Mouse (Mus musculus) small intestine, adult 2 months (tissue): ENCODE results near the gene Rassf3.

Experiments used
- CTCF ChIP-seq: fragments of 200-500 bp; IDR thresholded peaks from 2 replicates; pipeline ENCODE4 v1.5.1; 2012; ENCODE audit warnings: low read depth, mild to moderate bottlenecking, control low read depth, inconsistent platforms, low read length, moderate library complexity, mixed read lengths; ENCODE audit not compliant: insufficient replicate concordance, insufficient read length; ENCODE audit errors: extremely low read depth
- POLR2A ChIP-seq: fragments of 200-500 bp; IDR thresholded peaks from 2 replicates; pipeline ENCODE4 v1.6.1; 2012; ENCODE audit warnings: low read depth, mild to moderate bottlenecking, control low read depth, inconsistent platforms, low read length, moderate library complexity

DNA sequence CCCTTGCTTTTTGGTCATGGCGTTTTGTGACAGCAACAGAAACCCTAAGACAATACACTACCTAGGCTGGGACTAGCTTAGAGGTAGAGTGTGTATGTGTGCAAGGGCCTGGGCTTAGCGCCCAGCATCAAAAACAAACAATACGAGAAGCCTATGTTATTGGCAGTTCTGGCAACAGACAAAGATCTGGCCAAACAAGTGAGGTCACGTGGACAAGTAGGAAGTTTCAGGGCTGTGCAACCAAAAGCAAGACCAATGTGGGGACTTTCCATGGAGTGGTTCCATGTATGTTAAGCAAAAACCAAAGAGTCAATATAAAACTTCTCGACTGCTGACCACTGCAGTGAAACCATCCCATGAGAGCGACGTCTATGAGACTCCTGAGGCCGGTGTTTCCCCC, 30.3 kb downstream of the Rassf3 start:
- TF ChIP-seq CTCF (no peak), POLR2A (no peak)
